Mouse (Mus musculus): ENCODE results near the gene Scube3. TPM values are rescaled to one million over a fixed set of nuclear protein-coding genes. Genes with fewer than 3 reads are reported as not detected.
A peak's percentile ranks its signal among the peaks of the same experiment; 100 is the strongest.
"Not testable (repeated sequence)": the region's sequence is repeated elsewhere in the genome, so short reads cannot be mapped to it uniquely, and the experiment has no call there.

Gene Scube3
- total RNA-seq, 2 experiments from 2014 or later, result 1.1 to 2.1 TPM

GRCm38 (mm10) chr17:28208314-28208612, 66.3 kb downstream of the Scube3 start:
- no peak for DNase-seq (ENCODE audit: low spot score in 2 of 2)
- intact Hi-C loops (cut with DNase I), result no loop called here

- intact Hi-C loops (cut with DNase I), result no loop called here
- no peak for DNase-seq (ENCODE audit: low spot score in 2 of 2)
Observed at GRCm38 (mm10) chr17:28209457-28210110, 67.6 kb downstream of the Scube3 start.

GRCm38 (mm10) chr17:28211921-28212341, 70.0 kb downstream of the Scube3 start:
- DNase-seq (ENCODE audit: low spot score in 2 of 2), result no peak
- intact Hi-C loops (cut with DNase I), result no loop called here

GRCm38 (mm10) chr17:28212391-28212790, 70.5 kb downstream of the Scube3 start:
- no peak for DNase-seq (ENCODE audit: low spot score in 2 of 2)
- intact Hi-C loops (cut with DNase I), result no loop called here

- no peak for DNase-seq (ENCODE audit: low spot score in 2 of 2)
- intact Hi-C loops (cut with DNase I), result no loop called here
Observed at GRCm38 (mm10) chr17:28213236-28213635, 71.3 kb downstream of the Scube3 start.

GRCm38 (mm10) chr17:28216791-28217190, 74.8 kb downstream of the Scube3 start:
- intact Hi-C loops (cut with DNase I), result no loop called here
- DNase-seq (ENCODE audit: low spot score in 2 of 2), result no peak

GRCm38 (mm10) chr17:28217721-28218649, 76.0 kb downstream of the Scube3 start:
- no peak for DNase-seq (ENCODE audit: low spot score in 2 of 2)
- intact Hi-C loops (cut with DNase I), result no loop called here

- intact Hi-C loops (cut with DNase I), result loop anchor here (2.0 kb wide), 1 partner anchor 302 kb away; no protein-coding TSS in a partner anchor
- not testable (repeated sequence) for DNase-seq (ENCODE audit: low spot score in 2 of 2)
Observed at GRCm38 (mm10) chr17:28222463-28222862, 80.5 kb downstream of the Scube3 start.

GRCm38 (mm10) chr17:28223561-28224391, 81.8 kb downstream of the Scube3 start:
- peak; percentile 75 to 83 for DNase-seq (ENCODE audit: low spot score in 2 of 2)
- intact Hi-C loops (cut with DNase I), result loop anchor here (2.0 kb wide), 1 partner anchor 301 kb away; no protein-coding TSS in a partner anchor

Other genes with a start within 250 kb of the Scube3 start
- 10 to 100 TPM; 33.4 to 40.6 TPM for gene Anks1, start 232.8 kb upstream of the Scube3 start, total RNA-seq (2021)
- gene Taf11, start 232.3 kb upstream of the Scube3 start, total RNA-seq (2021), result 10 to 100 TPM; 37.9 to 46.5 TPM
- gene Tcp11, start 61.5 kb upstream of the Scube3 start, total RNA-seq (2021), result 1 to 10 TPM; 1.3 to 1.6 TPM
- 100 to 1,000 TPM in 1 of 2 experiments, 10 to 100 TPM in 1; 97.0 to 105 TPM for gene Zfp523, start 35.0 kb downstream of the Scube3 start, total RNA-seq (2021)
- gene Def6, start 65.6 kb downstream of the Scube3 start, total RNA-seq (2021), result 1 to 10 TPM; 4.7 to 5.3 TPM
- gene Ppard, start 90.6 kb downstream of the Scube3 start, total RNA-seq (2021), result 10 to 100 TPM; 28.3 to 28.7 TPM
- 10 to 100 TPM; 28.3 to 29.6 TPM for gene Fance, start 171.4 kb downstream of the Scube3 start, total RNA-seq (2021)
- gene Rpl10a, start 186.3 kb downstream of the Scube3 start, total RNA-seq (2021), result 100 to 1,000 TPM; 365 to 369 TPM
- gene Tead3, start 208.7 kb downstream of the Scube3 start, total RNA-seq (2021), result 1 to 10 TPM; 2.4 to 3.3 TPM
- gene Tulp1, start 223.1 kb downstream of the Scube3 start, total RNA-seq (2021), result under 1 TPM in 1 of 2 experiments, not detected in 1; 0.66 TPM